Mouse (Mus musculus) heart, embryonic 14.5 days (tissue): Measurements from ENCODE around the gene Kdm8. TPM values are rescaled to one million over a fixed set of nuclear protein-coding genes. Genes with fewer than 3 reads are reported as not detected.

ENCODE experiments used
- ATAC-seq: fragments of 200-750 bp; cut with Nextera tagmentation; 2 replicates; pipeline ENCODE4 v1.8.0; 2017; ENCODE audit warnings: low read depth, moderate TSS enrichment; ENCODE audit not compliant: insufficient number of reproducible peaks, insufficient read depth, low FRiP score
- H3K27ac ChIP-seq, 2 experiments: fragments of 200-500 bp in 1 of 2; fragments of 300-500 bp in 1 of 2; sonication (generic) in 1 of 2; replicated peaks in 1 of 2; 2 replicates each; pipeline ENCODE4 v1.5.1; 2012 to 2014; ENCODE audit warnings: low read depth in 2 of 2, low read length in 2 of 2, control low read depth in 1 of 2, mild to moderate bottlenecking in 1 of 2, mixed read lengths in 1 of 2; ENCODE audit not compliant: control insufficient read depth in 1 of 2, insufficient read depth in 1 of 2
- H3K27me3 ChIP-seq: fragments of 300-500 bp; sonication (generic); 2 replicates; pipeline ENCODE4 v1.6.1; 2014; ENCODE audit warnings: mild to moderate bottlenecking, low read length, control low read depth; ENCODE audit not compliant: control insufficient read depth, insufficient read depth
- H3K36me3 ChIP-seq: fragments of 300-500 bp; sonication (generic); 2 replicates; pipeline ENCODE4 v1.6.1; 2014; ENCODE audit warnings: mild to moderate bottlenecking, control low read depth, low read length, mixed read lengths; ENCODE audit not compliant: control insufficient read depth, insufficient read depth
- H3K4me1 ChIP-seq, 2 experiments: fragments of 200-500 bp in 1 of 2; fragments of 300-500 bp in 1 of 2; sonication (generic) in 1 of 2; 2 replicates each; pipeline ENCODE4 v1.6.1; 2012 to 2014; ENCODE audit warnings: low read length in 2 of 2, control low read depth in 1 of 2, mixed read lengths in 1 of 2; ENCODE audit not compliant: control insufficient read depth in 2 of 2, insufficient read depth in 2 of 2
- H3K4me2 ChIP-seq: fragments of 300-500 bp; sonication (generic); 2 replicates; pipeline ENCODE4 v1.6.1; 2014; ENCODE audit warnings: mild to moderate bottlenecking, low read length
- H3K4me3 ChIP-seq, 2 experiments: fragments of 200-500 bp in 1 of 2; fragments of 300-500 bp in 1 of 2; sonication (generic) in 1 of 2; 2 replicates each; pipeline ENCODE4 v1.5.1; 2012 to 2014; ENCODE audit warnings: low read length in 2 of 2, mild to moderate bottlenecking in 2 of 2, control low read depth in 1 of 2, low read depth in 1 of 2, moderate library complexity in 1 of 2; ENCODE audit not compliant: control insufficient read depth in 1 of 2, insufficient read depth in 1 of 2
- H3K9ac ChIP-seq: fragments of 300-500 bp; sonication (generic); 2 replicates; pipeline ENCODE4 v1.6.1; 2014; ENCODE audit warnings: mild to moderate bottlenecking, low read length
- H3K9me3 ChIP-seq: fragments of 300-500 bp; sonication (generic); 2 replicates; pipeline ENCODE4 v1.6.1; 2016; ENCODE audit warnings: low read length, control low read depth; ENCODE audit not compliant: control insufficient read depth
- WGBS: fragments of 180-500 bp; shearing (Covaris S2); extraction: QIAGEN DNeasy Blood & Tissue Kit; methylation state at CpG from one replicate; pipeline ENCODE4 v1.1.7; 2014; 5-methylcytosine and 5-hydroxymethylcytosine counted together
- polyA plus RNA-seq: library from polyadenylated mRNA; unstranded; fragments of >200 nt; fragmentation: Nextera tagmentation; extraction: Ambion mirVana; gene quantifications from 2 replicates; pipeline ENCODE4 v1.2.1, GENCODE M21; 2014

Kdm8 gene
- 5.5 and 5.7 TPM in 2 replicates for polyA plus RNA-seq

DNA sequence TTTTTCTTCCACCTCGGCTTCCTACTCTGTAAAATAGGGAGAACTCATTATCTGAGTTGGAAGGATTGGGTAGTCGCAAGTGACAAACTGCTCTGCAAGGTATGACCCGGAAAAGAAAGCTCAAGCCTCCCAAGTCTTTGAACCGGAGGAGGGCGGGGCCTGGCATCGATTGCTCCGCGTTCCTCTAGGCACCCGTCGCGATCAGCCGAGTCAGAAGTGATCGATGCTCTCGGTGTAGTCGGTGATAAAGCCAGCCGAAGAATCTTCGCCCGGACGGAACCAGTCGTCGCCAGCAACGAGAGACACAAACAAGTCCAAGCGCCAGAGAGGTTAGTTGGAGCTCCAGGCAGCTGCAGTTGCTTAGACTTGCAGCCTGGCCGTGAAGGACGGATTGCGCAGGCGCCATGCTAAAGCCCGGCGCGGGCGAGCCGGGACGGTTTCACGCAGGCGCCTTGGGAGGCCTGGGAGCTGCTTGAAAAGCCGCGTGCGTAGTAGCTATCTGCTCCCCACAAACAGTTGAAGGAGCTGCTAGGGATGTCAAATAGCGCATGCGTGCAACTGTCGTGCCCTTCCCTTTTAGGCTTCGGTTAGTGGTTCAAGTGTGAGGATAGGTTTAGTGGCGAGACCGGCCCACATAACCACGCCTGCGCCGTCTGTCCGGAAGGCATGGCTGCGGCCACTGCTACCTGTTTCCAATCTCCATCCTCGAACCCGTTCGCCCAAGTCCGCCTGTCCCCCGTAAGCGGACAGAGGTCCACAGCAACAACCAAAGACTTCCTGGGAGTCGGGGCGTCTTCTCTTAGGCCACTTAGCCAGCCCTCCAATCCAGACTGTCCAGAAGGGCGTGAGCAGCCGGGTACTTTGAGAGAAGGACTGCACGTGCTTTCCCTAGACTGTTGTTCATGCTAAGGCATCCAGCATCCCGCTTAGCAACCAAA lies at the start of gene Kdm8:
Kdm8 (plus strand) TSS at position 213 of the 938 bp plus-strand sequence.
- Histone ChIP-seq H3K27ac (peak within 1 kb of the TSS; percentile 93 to 99), H3K36me3 (no peaks in the 10 kb centered on the region), H3K27me3 (no peaks in the 10 kb centered on the region), H3K4me3 (peak within 1 kb of the TSS; percentile 58 to 82), H3K4me1 (peaks cover 11% of the 10 kb centered on the region in 2 experiments; a peak in 3 of 4 replicates), H3K9ac (peak within 1 kb of the TSS; percentile 78), H3K9me3 (no peaks in the 10 kb centered on the region), H3K4me2 (peak within 1 kb of the TSS; percentile 80)
- 3% methylated on average over 61 of the region's 61 CpGs for WGBS
- ATAC-seq = peak; percentile 94

DNA sequence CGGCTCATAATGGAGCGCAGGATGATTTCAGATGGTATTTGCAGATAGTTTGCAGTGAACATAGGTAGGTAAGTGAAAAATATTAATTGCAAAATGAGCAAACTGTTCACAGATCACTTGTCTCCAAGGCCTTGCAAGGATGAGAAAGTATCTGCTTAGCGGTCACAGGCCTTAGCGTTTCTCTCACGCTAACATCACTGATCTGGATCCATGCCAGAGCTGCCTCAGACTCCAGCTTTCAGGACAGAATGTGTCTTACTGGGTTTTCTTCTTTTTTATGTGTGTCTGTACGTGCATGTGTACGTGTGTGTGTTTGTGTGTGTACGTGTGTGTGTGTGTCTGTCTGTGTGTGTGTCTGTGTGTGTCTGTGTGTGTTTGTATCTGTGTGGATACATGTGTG lies 46.4 kb upstream of the Kdm8 start:
- Histone ChIP-seq H3K9me3 (no peaks in the 10 kb centered on the region), H3K4me2 (no peak overlapping the region), H3K27ac (no peak overlapping the region), H3K9ac (no peak overlapping the region), H3K4me3 (no peak overlapping the region), H3K36me3 (no peaks in the 10 kb centered on the region), H3K27me3 (no peaks in the 10 kb centered on the region), H3K4me1 (peaks cover 2 to 4% of the 10 kb centered on the region in 2 experiments; a peak in 2 of 4 replicates)
- WGBS = 73% methylated on average over 8 of the region's 8 CpGs
- no peak for ATAC-seq

DNA sequence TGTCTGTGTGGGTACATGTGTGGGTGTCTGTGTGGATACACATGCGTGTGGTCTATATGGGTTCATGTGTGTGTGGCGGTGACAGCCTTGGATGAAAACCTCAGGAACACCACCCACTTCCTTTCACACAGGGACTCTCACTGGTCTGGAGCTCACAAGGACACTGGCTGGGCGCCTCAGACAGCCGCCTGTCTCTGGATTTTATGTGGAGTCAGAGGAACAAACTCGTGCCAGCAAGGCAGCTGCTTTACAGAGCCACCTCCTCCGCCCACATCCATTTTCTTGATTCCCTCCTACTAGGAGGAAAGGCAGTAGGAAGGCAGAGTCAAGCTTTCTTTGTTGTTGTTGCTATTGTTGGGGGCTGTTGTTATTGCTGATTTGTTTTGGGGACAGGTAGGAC lies 45.8 kb upstream of the Kdm8 start:
- no peaks in the 10 kb centered on the region for H3K9me3 ChIP-seq
- no peaks in the 10 kb centered on the region for H3K27me3 ChIP-seq
- H3K4me2 ChIP-seq = no peak overlapping the region
- H3K4me1 ChIP-seq = 0 out of 4 replicates have a peak, but pooled peaks cover 0 to 2% of the 10 kb centered on the region in 2 experiments
- H3K9ac ChIP-seq = no peak overlapping the region
- 64% methylated on average over 6 of the region's 6 CpGs for WGBS
- H3K36me3 ChIP-seq = no peaks in the 10 kb centered on the region
- H3K4me3 ChIP-seq = no peak overlapping the region
- no peak for ATAC-seq
- no peak overlapping the region for H3K27ac ChIP-seq

DNA sequence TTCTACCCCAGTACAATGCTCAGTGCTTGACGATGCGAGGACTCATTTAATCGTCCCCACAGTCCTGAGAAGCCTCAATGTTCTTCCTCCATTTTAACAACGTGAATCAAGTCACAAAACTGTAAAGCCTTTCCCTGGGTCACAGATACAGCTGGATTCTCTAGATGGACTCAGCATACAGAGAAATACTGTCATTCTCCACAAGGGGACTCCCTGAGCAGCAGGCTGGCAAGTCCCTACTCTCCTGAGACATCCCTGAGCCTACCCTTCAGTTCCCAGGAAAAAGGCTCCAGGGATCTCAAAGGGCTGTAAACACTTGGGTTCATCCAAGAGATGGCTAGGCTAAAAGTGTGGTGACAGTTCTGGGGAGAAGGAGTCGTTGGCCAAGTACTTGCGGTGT lies 37.3 kb upstream of the Kdm8 start:
- 72% methylated on average over 6 of the region's 6 CpGs for WGBS
- H3K4me2 ChIP-seq = no peak overlapping the region
- no peak for ATAC-seq
- H3K27me3 ChIP-seq = no peaks in the 10 kb centered on the region
- no peak overlapping the region for H3K9ac ChIP-seq
- no peaks in the 10 kb centered on the region for H3K9me3 ChIP-seq
- H3K27ac ChIP-seq = no peak overlapping the region
- H3K36me3 ChIP-seq = no peaks in the 10 kb centered on the region
- H3K4me1 ChIP-seq = no peaks in the 10 kb centered on the region
- H3K4me3 ChIP-seq = no peak overlapping the region

DNA sequence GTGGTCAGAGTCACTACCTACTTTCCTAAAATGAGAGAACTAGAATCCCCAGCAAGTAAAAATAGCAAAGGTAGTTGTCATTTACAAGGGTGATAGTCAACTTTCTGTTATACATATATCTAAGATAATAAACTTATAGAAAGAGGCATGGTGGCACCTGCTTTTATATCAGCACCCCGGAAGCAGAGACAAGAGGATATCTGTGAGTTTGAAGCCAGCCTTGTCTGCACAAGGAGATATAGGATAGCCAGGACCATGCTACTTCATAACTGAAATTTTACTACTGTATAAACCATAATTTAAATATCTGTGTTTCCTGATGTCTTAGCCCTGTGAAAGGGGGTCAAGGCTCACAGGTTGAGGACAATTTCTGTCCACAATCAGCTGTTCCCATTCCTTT lies 29.4 kb upstream of the Kdm8 start:
- Histone ChIP-seq H3K4me3 (no peak overlapping the region), H3K4me2 (no peak overlapping the region), H3K27ac (no peak overlapping the region), H3K36me3 (no peaks in the 10 kb centered on the region), H3K9ac (no peak overlapping the region), H3K4me1 (no peaks in the 10 kb centered on the region), H3K27me3 (no peaks in the 10 kb centered on the region), H3K9me3 (no peaks in the 10 kb centered on the region)
- ATAC-seq = no peak
- WGBS = 82% methylated on average over 1 of the region's 1 CpGs

DNA sequence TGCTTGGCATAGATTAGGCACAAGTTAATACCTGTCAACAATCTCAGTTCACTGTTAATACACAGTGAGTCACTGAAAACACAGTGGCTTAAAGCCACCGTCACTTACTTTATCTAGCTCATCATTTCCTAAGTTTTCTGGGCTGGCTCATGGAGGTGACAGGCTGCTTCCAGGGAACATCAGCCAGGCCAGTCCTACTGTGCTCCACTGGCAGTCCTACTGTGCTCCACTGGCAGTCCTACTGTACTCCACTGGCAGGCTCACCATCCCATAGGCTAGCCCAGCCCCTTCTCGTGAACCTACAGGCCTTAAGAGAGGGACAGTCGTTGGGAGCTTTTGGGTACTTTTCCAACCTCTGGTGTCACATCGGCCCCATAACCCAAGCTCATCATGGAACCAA lies 28.7 kb upstream of the Kdm8 start:
- Histone ChIP-seq H3K9me3 (no peaks in the 10 kb centered on the region), H3K36me3 (no peaks in the 10 kb centered on the region), H3K4me3 (no peak overlapping the region), H3K4me1 (no peaks in the 10 kb centered on the region), H3K27ac (no peak overlapping the region), H3K4me2 (no peak overlapping the region), H3K9ac (no peak overlapping the region), H3K27me3 (no peaks in the 10 kb centered on the region)
- WGBS = 76% methylated on average over 4 of the region's 4 CpGs
- ATAC-seq = no peak

DNA sequence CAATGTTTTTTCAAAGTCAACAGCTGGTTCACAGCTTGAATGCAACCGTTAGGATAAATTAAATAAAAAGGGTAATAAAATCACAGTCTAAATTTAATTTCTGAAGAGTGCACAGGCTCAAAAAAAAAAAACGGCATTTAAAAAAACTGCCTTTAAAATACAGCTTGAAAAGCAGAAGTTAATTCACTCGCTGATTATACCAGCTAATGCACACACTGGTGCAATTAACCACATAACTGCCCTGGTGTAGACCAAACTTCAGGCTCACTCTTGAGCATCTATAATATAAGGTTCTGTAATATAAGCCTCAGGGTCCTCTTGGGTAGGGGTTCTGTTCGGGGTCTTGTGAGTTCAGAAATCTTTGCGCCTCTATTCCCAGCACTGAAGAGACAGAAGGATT lies 27.7 kb upstream of the Kdm8 start:
- H3K4me2 ChIP-seq = no peak overlapping the region
- no peaks in the 10 kb centered on the region for H3K36me3 ChIP-seq
- no peaks in the 10 kb centered on the region for H3K9me3 ChIP-seq
- no peak for ATAC-seq
- H3K4me1 ChIP-seq = no peaks in the 10 kb centered on the region
- WGBS = 79% methylated on average over 5 of the region's 5 CpGs
- H3K4me3 ChIP-seq = no peak overlapping the region
- no peaks in the 10 kb centered on the region for H3K27me3 ChIP-seq
- H3K9ac ChIP-seq = no peak overlapping the region
- no peak overlapping the region for H3K27ac ChIP-seq
